Mouse (Mus musculus): ENCODE results near the gene Paxx. TPM values are rescaled to one million over a fixed set of nuclear protein-coding genes. Genes with fewer than 3 reads are reported as not detected.

Paxx gene
- total RNA-seq, 1 experiment from 2014 or later = 38.3 TPM

- no peak for ATAC-seq (ENCODE audit: extremely low read depth, insufficient number of reproducible peaks, low FRiP score, poor library complexity, severe bottlenecking)
Measured at GRCm38 (mm10) chr2:25484901-25485647, 24.2 kb upstream of the Paxx start.

GRCm38 (mm10) chr2:25482969-25483368 is 22.1 kb upstream of the Paxx start:
- peak; percentile 80 for ATAC-seq (ENCODE audit: extremely low read depth, insufficient number of reproducible peaks, low FRiP score, poor library complexity, severe bottlenecking)

GRCm38 (mm10) chr2:25480541-25480940 is 19.6 kb upstream of the Paxx start:
- ATAC-seq (ENCODE audit: extremely low read depth, insufficient number of reproducible peaks, low FRiP score, poor library complexity, severe bottlenecking) = no peak

- ATAC-seq (ENCODE audit: extremely low read depth, insufficient number of reproducible peaks, low FRiP score, poor library complexity, severe bottlenecking) = no peak
Measured at GRCm38 (mm10) chr2:25479551-25480311, 18.8 kb upstream of the Paxx start.

- ATAC-seq (ENCODE audit: extremely low read depth, insufficient number of reproducible peaks, low FRiP score, poor library complexity, severe bottlenecking) = no peak
Measured at GRCm38 (mm10) chr2:25477967-25478675, 17.2 kb upstream of the Paxx start.

GRCm38 (mm10) chr2:25477541-25477940 is 16.6 kb upstream of the Paxx start:
- ATAC-seq (ENCODE audit: extremely low read depth, insufficient number of reproducible peaks, low FRiP score, poor library complexity, severe bottlenecking) = no peak

GRCm38 (mm10) chr2:25472550-25472949 is 11.7 kb upstream of the Paxx start:
- no peak for ATAC-seq (ENCODE audit: extremely low read depth, insufficient number of reproducible peaks, low FRiP score, poor library complexity, severe bottlenecking)

- ATAC-seq (ENCODE audit: extremely low read depth, insufficient number of reproducible peaks, low FRiP score, poor library complexity, severe bottlenecking) = no peak
Measured at GRCm38 (mm10) chr2:25469969-25470368, 9.1 kb upstream of the Paxx start, which contains the start of gene Ptgds. Ptgds (minus strand) TSS chr2:25470046.

- no peak for ATAC-seq (ENCODE audit: extremely low read depth, insufficient number of reproducible peaks, low FRiP score, poor library complexity, severe bottlenecking)
Measured at GRCm38 (mm10) chr2:25468962-25469915, 8.3 kb upstream of the Paxx start.

- no peak for ATAC-seq (ENCODE audit: extremely low read depth, insufficient number of reproducible peaks, low FRiP score, poor library complexity, severe bottlenecking)
Measured at GRCm38 (mm10) chr2:25467606-25468303, 6.9 kb upstream of the Paxx start.

GRCm38 (mm10) chr2:25465816-25466635 is 5.1 kb upstream of the Paxx start:
- ATAC-seq (ENCODE audit: extremely low read depth, insufficient number of reproducible peaks, low FRiP score, poor library complexity, severe bottlenecking) = peak; percentile 69

- ATAC-seq (ENCODE audit: extremely low read depth, insufficient number of reproducible peaks, low FRiP score, poor library complexity, severe bottlenecking) = no peak
Measured at GRCm38 (mm10) chr2:25465256-25465655, 4.4 kb upstream of the Paxx start.

- no peak for ATAC-seq (ENCODE audit: extremely low read depth, insufficient number of reproducible peaks, low FRiP score, poor library complexity, severe bottlenecking)
Measured at GRCm38 (mm10) chr2:25463630-25464029, 2.7 kb upstream of the Paxx start.

- ATAC-seq (ENCODE audit: extremely low read depth, insufficient number of reproducible peaks, low FRiP score, poor library complexity, severe bottlenecking) = no peak
Measured at GRCm38 (mm10) chr2:25461407-25461806, 513 bp upstream of the Paxx start.

- ATAC-seq (ENCODE audit: extremely low read depth, insufficient number of reproducible peaks, low FRiP score, poor library complexity, severe bottlenecking) = no peak
Measured at GRCm38 (mm10) chr2:25460135-25460534, 759 bp downstream of the Paxx start.

- ATAC-seq (ENCODE audit: extremely low read depth, insufficient number of reproducible peaks, low FRiP score, poor library complexity, severe bottlenecking) = no peak
Measured at GRCm38 (mm10) chr2:25458911-25459310, 2.0 kb downstream of the Paxx start.
